Mouse (Mus musculus): Measurements from ENCODE around the gene Olfr1428. TPM values are rescaled to one million over a fixed set of nuclear protein-coding genes. Genes with fewer than 3 reads are reported as not detected.
"Not testable (repeated sequence)": the region's sequence is repeated elsewhere in the genome, so short reads cannot be mapped to it uniquely, and the experiment has no call there.

The Olfr1428 gene
- polyA plus RNA-seq, 1 experiment from 2014 or later: not detected

- Histone ChIP-seq H3K27ac (ENCODE audit: low read depth) (no peak within 1 kb of the TSS), H3K4me1 (replicated peaks; ENCODE audit: control insufficient read depth, insufficient read depth, low read length) (no peaks in the 10 kb centered on the region), H3K9ac (ENCODE audit: low read length) (no peak within 1 kb of the TSS), H3K36me3 (ENCODE audit: control insufficient read depth, insufficient read depth, low read length) (no peaks in the 10 kb centered on the region), H3K9me3 (ENCODE audit: control insufficient read depth, low read length) (no peaks in the 10 kb centered on the region), H3K4me2 (ENCODE audit: low read length) (no peak within 1 kb of the TSS), H3K27me3 (replicated peaks; ENCODE audit: control insufficient read depth, insufficient read depth, low read length) (no peaks in the 10 kb centered on the region), H3K4me3 (ENCODE audit: low read depth, low read length) (no peak within 1 kb of the TSS)
- ATAC-seq (replicated peaks; ENCODE audit: low FRiP score, low TSS enrichment, low read depth): no peak
- WGBS: 73% methylated on average over 1 of the region's 1 CpGs
- no peak for DNase-seq (ENCODE audit: low spot score)
Observed at GRCm38 (mm10) chr19:12091913-12092312, 23.8 kb downstream of the Olfr1428 start, which contains the start of gene Olfr1426. Gene Olfr1426, minus strand, starts transcription at chr19:12092013.

DNA sequence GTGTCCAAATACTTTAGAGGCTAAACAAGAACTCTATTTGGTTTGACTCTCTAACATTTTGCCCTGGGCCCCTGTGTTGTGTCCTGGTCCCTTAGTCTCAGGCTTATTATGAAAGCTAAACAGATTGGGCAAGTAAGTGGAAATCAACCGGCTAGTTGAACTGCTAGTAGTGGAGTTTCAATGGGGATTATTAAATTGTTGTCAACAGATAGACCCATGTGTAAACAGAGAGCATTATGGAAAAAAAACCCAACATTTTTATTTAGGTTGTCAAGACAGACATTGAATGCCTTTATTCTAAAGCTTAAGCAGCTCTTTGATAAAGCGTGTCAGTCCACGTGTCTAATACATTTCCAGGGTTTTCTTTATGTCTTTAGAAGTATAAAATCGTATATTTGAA is 38.1 kb downstream of the Olfr1428 start, which contains the start of gene Olfr1425:
Olfr1425 (minus strand) TSS at position 101 of the 400 bp plus-strand sequence.
- H3K4me1 ChIP-seq (replicated peaks; ENCODE audit: control insufficient read depth, insufficient read depth, low read length); H3K27me3 ChIP-seq (replicated peaks; ENCODE audit: control insufficient read depth, insufficient read depth, low read length); H3K9me3 ChIP-seq (ENCODE audit: control insufficient read depth, low read length); H3K36me3 ChIP-seq (ENCODE audit: control insufficient read depth, insufficient read depth, low read length); H3K9ac ChIP-seq (ENCODE audit: low read length); ATAC-seq (replicated peaks; ENCODE audit: low FRiP score, low TSS enrichment, low read depth); H3K4me3 ChIP-seq (ENCODE audit: low read depth, low read length); DNase-seq (ENCODE audit: low spot score); H3K4me2 ChIP-seq (ENCODE audit: low read length); H3K27ac ChIP-seq (ENCODE audit: low read depth): not testable (repeated sequence)
- 90% methylated on average over 4 of the region's 4 CpGs for WGBS

- not testable (repeated sequence) for H3K27me3 ChIP-seq (replicated peaks; ENCODE audit: control insufficient read depth, insufficient read depth, low read length); H3K4me2 ChIP-seq (ENCODE audit: low read length); H3K27ac ChIP-seq (ENCODE audit: low read depth); H3K4me3 ChIP-seq (ENCODE audit: low read depth, low read length); H3K4me1 ChIP-seq (replicated peaks; ENCODE audit: control insufficient read depth, insufficient read depth, low read length); ATAC-seq (replicated peaks; ENCODE audit: low FRiP score, low TSS enrichment, low read depth); DNase-seq (ENCODE audit: low spot score); H3K9me3 ChIP-seq (ENCODE audit: control insufficient read depth, low read length); H3K9ac ChIP-seq (ENCODE audit: low read length); H3K36me3 ChIP-seq (ENCODE audit: control insufficient read depth, insufficient read depth, low read length)
- 78% methylated on average over 1 of the region's 1 CpGs for WGBS
Observed at GRCm38 (mm10) chr19:12069546-12069945, 46.2 kb downstream of the Olfr1428 start.

GRCm38 (mm10) chr19:12067806-12068205 is 47.9 kb downstream of the Olfr1428 start:
- H3K27me3 ChIP-seq (replicated peaks; ENCODE audit: control insufficient read depth, insufficient read depth, low read length); H3K9me3 ChIP-seq (ENCODE audit: control insufficient read depth, low read length); H3K4me2 ChIP-seq (ENCODE audit: low read length); H3K36me3 ChIP-seq (ENCODE audit: control insufficient read depth, insufficient read depth, low read length); H3K4me3 ChIP-seq (ENCODE audit: low read depth, low read length); ATAC-seq (replicated peaks; ENCODE audit: low FRiP score, low TSS enrichment, low read depth); H3K9ac ChIP-seq (ENCODE audit: low read length); H3K4me1 ChIP-seq (replicated peaks; ENCODE audit: control insufficient read depth, insufficient read depth, low read length); H3K27ac ChIP-seq (ENCODE audit: low read depth); DNase-seq (ENCODE audit: low spot score): not testable (repeated sequence)
- 92% methylated on average over 1 of the region's 1 CpGs for WGBS

DNA sequence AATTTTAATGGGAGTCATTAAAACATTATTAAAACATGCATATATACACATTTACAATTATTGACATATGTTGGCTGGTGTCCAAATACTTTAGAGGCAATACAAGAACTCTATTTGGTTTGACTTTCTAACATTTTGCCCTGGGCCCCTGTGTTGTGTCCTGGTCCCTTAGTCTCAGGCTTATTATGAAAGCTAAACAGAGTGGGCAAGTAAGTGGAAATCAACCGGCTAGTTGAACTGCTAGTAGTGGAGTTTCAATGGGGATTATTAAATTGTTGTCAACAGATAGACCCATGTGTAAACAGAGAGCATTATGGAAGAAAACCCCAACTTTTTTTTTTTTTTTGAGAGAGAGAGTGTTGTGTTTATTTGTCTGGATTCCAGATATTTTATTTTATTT is 53.1 kb downstream of the Olfr1428 start, which contains the start of gene Olfr1424:
Olfr1424 (minus strand) TSS at position 101 of the 400 bp plus-strand sequence.
- H3K27ac ChIP-seq (ENCODE audit: low read depth); ATAC-seq (replicated peaks; ENCODE audit: low FRiP score, low TSS enrichment, low read depth): not testable (repeated sequence)
- WGBS: 81% methylated on average over 1 of the region's 1 CpGs

More for the DNA sequence above, 53.1 kb downstream of the Olfr1428 start, which contains the start of gene Olfr1424:
- not testable (repeated sequence) for H3K9me3 ChIP-seq (ENCODE audit: control insufficient read depth, low read length); H3K36me3 ChIP-seq (ENCODE audit: control insufficient read depth, insufficient read depth, low read length); H3K4me1 ChIP-seq (replicated peaks; ENCODE audit: control insufficient read depth, insufficient read depth, low read length); DNase-seq (ENCODE audit: low spot score); H3K4me2 ChIP-seq (ENCODE audit: low read length); H3K4me3 ChIP-seq (ENCODE audit: low read depth, low read length); H3K27me3 ChIP-seq (replicated peaks; ENCODE audit: control insufficient read depth, insufficient read depth, low read length); H3K9ac ChIP-seq (ENCODE audit: low read length)

Other genes with a start within 250 kb of the Olfr1428 start
- not detected in 2 replicates for gene Olfr1419, start 240.8 kb downstream of the Olfr1428 start, polyA plus RNA-seq (2014; fragmentation: Nextera tagmentation; extraction: Ambion mirVana)
- gene Olfr1420, start 229.3 kb downstream of the Olfr1428 start, polyA plus RNA-seq (2014; fragmentation: Nextera tagmentation; extraction: Ambion mirVana): 0.07 and 0.12 TPM in 2 replicates
- gene Patl1, start 203.5 kb downstream of the Olfr1428 start, polyA plus RNA-seq (2014; fragmentation: Nextera tagmentation; extraction: Ambion mirVana): 23.2 and 25.4 TPM in 2 replicates
- 8.8 and 9.0 TPM in 2 replicates for gene Osbp, start 150.0 kb downstream of the Olfr1428 start, polyA plus RNA-seq (2014; fragmentation: Nextera tagmentation; extraction: Ambion mirVana)
- not detected in 2 replicates for gene Olfr1423, start 74.6 kb downstream of the Olfr1428 start, polyA plus RNA-seq (2014; fragmentation: Nextera tagmentation; extraction: Ambion mirVana)
- gene Olfr1424, start 53.2 kb downstream of the Olfr1428 start, polyA plus RNA-seq (2014; fragmentation: Nextera tagmentation; extraction: Ambion mirVana): 0.12 TPM in 1 of 2 replicates, not detected in the other
- not detected in 2 replicates for gene Olfr1425, start 38.2 kb downstream of the Olfr1428 start, polyA plus RNA-seq (2014; fragmentation: Nextera tagmentation; extraction: Ambion mirVana)
- gene Olfr1426, start 23.9 kb downstream of the Olfr1428 start, polyA plus RNA-seq (2014; fragmentation: Nextera tagmentation; extraction: Ambion mirVana): not detected in 2 replicates
- gene Olfr1427, start 12.6 kb downstream of the Olfr1428 start, polyA plus RNA-seq (2014; fragmentation: Nextera tagmentation; extraction: Ambion mirVana): not detected in 2 replicates
- gene Olfr76, start 7.3 kb upstream of the Olfr1428 start, polyA plus RNA-seq (2014; fragmentation: Nextera tagmentation; extraction: Ambion mirVana): not detected in 2 replicates
- not detected in 2 replicates for gene Olfr1555-ps1, start 54.2 kb upstream of the Olfr1428 start, polyA plus RNA-seq (2014; fragmentation: Nextera tagmentation; extraction: Ambion mirVana)
- not detected in 2 replicates for gene Olfr1431, start 84.7 kb upstream of the Olfr1428 start, polyA plus RNA-seq (2014; fragmentation: Nextera tagmentation; extraction: Ambion mirVana)
- gene Olfr1432, start 116.7 kb upstream of the Olfr1428 start, polyA plus RNA-seq (2014; fragmentation: Nextera tagmentation; extraction: Ambion mirVana): 0.35 TPM in 1 of 2 replicates, not detected in the other
- gene Olfr262, start 125.8 kb upstream of the Olfr1428 start, polyA plus RNA-seq (2014; fragmentation: Nextera tagmentation; extraction: Ambion mirVana): not detected in 2 replicates
- not detected in 2 replicates for gene Olfr235, start 145.1 kb upstream of the Olfr1428 start, polyA plus RNA-seq (2014; fragmentation: Nextera tagmentation; extraction: Ambion mirVana)
- not detected in 2 replicates for gene Olfr1434, start 164.0 kb upstream of the Olfr1428 start, polyA plus RNA-seq (2014; fragmentation: Nextera tagmentation; extraction: Ambion mirVana)
- gene Olfr1436, start 183.2 kb upstream of the Olfr1428 start, polyA plus RNA-seq (2014; fragmentation: Nextera tagmentation; extraction: Ambion mirVana): not detected in 2 replicates
- gene Olfr1437, start 209.2 kb upstream of the Olfr1428 start, polyA plus RNA-seq (2014; fragmentation: Nextera tagmentation; extraction: Ambion mirVana): not detected in 2 replicates
- not detected in 2 replicates for gene Olfr1438-ps1, start 220.0 kb upstream of the Olfr1428 start, polyA plus RNA-seq (2014; fragmentation: Nextera tagmentation; extraction: Ambion mirVana)

Data from intestine, embryonic 14.5 days (tissue).